Mouse (Mus musculus) layer of hippocampus, postnatal 10 days (tissue): ENCODE data around the gene Ncmap. TPM values are rescaled to one million over a fixed set of nuclear protein-coding genes. Genes with fewer than 3 reads are reported as not detected.

ENCODE experiments used
- DNase-seq, 2 experiments: peaks; one replicate each; pipeline ENCODE4 v3.0.0; 2021; ENCODE audit warnings: low spot score in 2 of 2
- long read RNA-seq: library from polyadenylated mRNA; stranded (forward); transcript quantifications from one replicate; pipeline ENCODE4 v2.0.0, GENCODE M21; 2023
- total RNA-seq, 2 experiments: library from RNA; stranded (reverse); gene quantifications; 2 replicates each; pipeline ENCODE4 v1.2.3; 2021

Ncmap gene
- total RNA-seq: 1 to 10 TPM in 1 of 2 experiments, under 1 TPM in 1; 0.82 to 1.2 TPM
- long read RNA-seq: 0 reads

GRCm38 (mm10) chr4:135397991-135398390 lies at the start of gene Ncmap:
Gene Ncmap (minus strand): TSS chr4:135398227.
- no peak for DNase-seq

GRCm38 (mm10) chr4:135442473-135442872 lies 44.4 kb upstream of the Ncmap start:
- DNase-seq: no peak

- DNase-seq: peak in 1 of 2 experiments; percentile 24
Observed at GRCm38 (mm10) chr4:135439904-135440522, 42.0 kb upstream of the Ncmap start.

DNA sequence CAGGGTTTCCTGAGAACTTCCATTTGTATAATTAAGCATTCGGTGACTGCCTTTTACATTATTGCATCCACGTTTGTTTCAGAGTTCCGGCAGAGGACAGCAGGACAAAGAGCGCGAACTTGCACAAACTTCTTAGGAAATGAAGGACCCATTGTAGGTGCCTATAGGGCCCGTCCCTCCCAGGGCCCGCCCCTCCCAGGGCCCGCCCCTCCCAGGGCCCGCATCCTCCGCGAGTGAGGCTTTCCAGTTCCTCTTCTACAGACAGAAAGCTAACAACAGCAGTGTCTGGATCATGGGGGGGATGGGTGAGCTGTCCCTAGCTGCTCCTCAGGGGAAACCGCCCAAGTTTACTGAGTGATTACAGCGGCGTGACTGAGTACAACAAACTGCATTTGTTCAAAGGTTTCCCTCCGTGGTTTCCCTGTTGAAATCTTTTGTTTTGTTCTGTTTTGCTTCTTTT lies 41.2 kb upstream of the Ncmap start:
- DNase-seq: no peak

DNA sequence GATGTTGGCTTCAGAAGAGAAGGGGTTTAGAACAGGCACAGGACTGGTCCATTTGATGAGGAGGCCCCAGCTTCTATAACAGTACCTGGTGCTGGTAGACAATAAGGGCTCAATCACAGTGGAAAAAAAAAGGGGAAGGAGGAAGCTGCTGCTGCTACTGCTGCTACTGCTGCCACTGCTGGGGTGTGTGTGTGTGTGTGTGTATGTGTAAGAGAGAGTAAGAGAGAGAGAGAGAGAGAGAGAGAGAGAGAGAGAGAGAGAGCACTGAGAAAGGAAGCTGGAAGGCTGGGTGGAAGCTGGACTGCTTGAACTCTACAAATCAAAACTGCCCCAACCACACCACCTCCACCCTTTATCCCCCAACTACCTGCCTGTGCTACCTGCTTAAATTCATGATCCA lies 39.9 kb upstream of the Ncmap start:
- DNase-seq: no peak

- no peak for DNase-seq
Observed at GRCm38 (mm10) chr4:135436291-135436690, 38.3 kb upstream of the Ncmap start.

DNA sequence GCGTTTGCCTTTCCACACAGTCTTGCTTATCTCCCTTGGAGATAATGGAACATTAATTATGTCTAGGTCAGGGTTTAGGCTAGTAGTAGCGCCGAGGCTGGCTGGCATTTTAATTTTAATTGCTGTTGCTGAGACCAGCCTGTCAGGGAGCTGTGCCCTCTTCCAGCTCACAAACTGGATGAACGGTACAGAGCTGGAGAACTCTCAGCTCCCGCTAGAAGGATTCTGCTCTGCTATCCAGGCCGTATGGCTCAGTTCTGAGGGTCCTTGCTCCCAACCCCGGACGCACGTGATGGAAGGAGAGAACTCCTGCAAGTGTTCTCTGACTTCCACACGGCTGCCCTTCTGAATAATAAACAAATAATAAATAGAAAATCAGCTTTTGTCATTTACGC lies 36.4 kb upstream of the Ncmap start:
- peak; percentile 18 to 31 for DNase-seq

DNA sequence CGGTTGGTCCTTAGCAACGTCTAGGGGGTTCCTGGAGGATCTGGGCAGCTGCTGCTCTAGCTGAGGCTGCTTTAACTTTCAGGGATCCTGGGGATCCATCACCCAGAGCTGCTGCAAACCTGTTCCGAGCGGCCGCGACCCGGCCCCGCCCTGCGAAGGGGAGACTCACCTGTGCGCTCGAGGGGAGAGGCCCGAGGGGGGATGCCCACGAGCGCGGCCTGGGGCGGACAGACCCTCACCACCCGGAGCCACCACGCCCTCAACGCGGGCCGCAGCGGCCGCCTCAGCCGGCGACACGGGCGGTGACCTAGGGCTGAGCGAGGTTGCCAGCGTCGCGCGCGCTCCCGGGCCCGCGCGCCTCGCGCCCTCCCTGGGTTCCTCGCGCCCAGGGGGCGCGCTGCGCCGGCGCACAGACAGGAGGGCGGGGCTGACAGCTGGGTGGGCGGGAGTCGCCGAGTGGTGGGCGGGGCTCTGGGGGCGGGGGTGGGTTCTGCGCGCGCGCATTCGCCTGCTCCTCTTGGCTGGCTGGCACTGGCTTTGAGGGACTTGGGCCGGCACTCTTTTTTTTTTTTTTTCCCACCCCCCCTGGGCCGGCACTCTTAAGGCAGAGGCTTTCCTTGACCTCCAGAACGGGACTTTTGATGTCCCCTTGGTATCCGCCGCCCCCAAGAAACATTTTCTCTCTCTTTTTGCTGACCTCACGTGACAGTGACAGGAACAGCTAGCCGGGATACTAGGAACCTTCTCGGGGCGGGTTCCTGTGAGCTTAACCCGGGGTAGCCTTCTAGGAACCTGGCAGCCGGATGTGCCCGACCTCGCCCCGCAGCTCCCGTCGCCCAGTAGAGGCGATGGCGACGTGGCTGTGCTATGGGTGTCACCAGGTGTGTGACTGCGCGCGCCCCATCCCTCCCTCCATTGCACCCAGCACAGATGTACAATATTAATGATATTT lies 35.7 kb upstream of the Ncmap start, which contains the start of gene Rcan3:
Gene Rcan3 (minus strand): TSS at position 411 of the 952 bp plus-strand sequence.
- peak; percentile 61 to 79 for DNase-seq

- DNase-seq: peak in 1 of 2 experiments; percentile 15
Observed at GRCm38 (mm10) chr4:135433086-135433442, 35.0 kb upstream of the Ncmap start.

GRCm38 (mm10) chr4:135429990-135430760 lies 32.1 kb upstream of the Ncmap start:
- DNase-seq: no peak

- no peak for DNase-seq
Observed at GRCm38 (mm10) chr4:135429383-135429782, 31.4 kb upstream of the Ncmap start.

GRCm38 (mm10) chr4:135426587-135426986 lies 28.6 kb upstream of the Ncmap start:
- DNase-seq: no peak

GRCm38 (mm10) chr4:135425625-135426024 lies 27.6 kb upstream of the Ncmap start:
- DNase-seq: peak; percentile 44 to 63

- DNase-seq: no peak
Observed at GRCm38 (mm10) chr4:135420961-135421360, 22.9 kb upstream of the Ncmap start.

DNA sequence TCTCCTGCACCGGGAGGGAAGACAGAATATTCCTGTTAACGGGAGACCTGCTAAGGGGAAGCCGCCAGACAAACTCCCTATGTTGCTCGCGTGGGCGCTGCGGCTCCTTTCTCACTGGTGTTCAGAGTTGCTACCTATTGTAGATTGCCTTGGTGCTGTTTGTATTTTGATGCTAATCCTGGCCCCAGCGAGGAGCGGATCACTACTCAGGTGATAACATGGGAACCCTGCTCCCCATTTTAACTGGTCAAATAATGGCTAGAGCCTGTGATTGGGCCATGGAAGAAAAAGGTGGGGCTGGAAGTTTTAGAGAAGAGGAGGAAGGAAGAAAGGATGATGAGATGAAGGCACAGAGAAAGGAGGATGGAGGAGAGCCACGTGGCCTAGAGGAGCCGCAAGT lies 22.4 kb upstream of the Ncmap start:
- DNase-seq: no peak

DNA sequence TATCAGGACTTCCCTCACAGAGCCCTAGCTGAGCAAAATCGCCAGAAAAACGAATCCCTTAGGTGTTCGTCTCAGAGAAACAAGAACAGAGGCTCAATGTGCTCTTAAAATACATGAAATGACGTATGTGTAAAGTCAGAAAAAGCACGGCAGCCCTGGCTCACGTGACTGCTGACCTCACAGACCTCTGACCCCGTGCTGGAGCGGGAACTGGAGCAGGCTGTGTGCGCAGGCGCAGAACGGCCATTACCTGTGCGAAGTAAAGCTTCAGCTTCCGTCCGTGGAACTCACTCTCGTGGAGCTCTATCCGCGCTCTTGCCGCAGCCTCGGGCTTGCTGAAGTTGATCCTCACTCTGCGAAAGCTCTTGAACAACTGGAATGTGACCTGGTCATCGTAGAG lies 22.0 kb upstream of the Ncmap start:
- DNase-seq: no peak

DNA sequence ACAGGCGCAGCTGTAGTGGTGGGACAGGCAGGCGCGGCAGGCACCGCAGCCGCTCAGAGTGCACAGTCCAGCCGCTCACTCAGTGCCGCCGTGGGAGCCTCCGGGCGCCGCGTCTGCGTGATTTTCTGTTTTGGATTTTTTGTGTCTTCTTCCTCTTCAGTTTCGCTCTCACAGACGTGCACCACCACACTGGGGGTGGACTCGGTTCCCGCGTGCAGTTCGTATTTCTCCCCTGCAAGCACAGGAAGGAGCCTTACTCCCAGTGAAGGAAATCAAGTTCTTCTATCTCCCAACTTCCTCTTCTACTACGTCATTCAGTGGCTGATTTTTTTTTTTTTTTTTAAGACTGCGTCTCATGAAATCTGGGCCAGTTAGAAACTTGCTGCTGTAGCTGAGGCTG lies 18.3 kb upstream of the Ncmap start:
- DNase-seq: no peak

GRCm38 (mm10) chr4:135413491-135413890 lies 15.5 kb upstream of the Ncmap start:
- no peak for DNase-seq

DNA sequence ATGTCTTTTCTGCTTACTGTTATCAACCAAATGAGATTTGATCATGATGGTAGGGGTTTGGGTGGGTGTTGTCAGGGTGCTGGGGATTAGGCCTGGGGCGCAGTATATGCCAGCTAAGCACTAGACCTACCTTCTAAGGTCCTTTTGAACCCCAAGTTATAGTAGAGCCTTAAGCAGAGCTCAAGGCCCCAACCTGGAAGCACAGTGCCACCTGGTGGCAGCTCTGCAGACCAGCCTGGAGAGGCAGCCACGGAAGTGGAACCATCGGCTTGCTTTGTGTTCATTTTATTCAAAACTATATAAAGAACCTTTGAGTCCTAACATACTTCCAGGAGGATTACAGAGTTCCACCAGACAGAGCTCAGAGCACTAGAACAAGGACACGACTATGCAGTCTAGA lies 13.6 kb upstream of the Ncmap start:
- DNase-seq: peak; percentile 63 to 71

- DNase-seq: peak in 1 of 2 experiments; percentile 36
Observed at GRCm38 (mm10) chr4:135406180-135406579, 8.2 kb upstream of the Ncmap start.

DNA sequence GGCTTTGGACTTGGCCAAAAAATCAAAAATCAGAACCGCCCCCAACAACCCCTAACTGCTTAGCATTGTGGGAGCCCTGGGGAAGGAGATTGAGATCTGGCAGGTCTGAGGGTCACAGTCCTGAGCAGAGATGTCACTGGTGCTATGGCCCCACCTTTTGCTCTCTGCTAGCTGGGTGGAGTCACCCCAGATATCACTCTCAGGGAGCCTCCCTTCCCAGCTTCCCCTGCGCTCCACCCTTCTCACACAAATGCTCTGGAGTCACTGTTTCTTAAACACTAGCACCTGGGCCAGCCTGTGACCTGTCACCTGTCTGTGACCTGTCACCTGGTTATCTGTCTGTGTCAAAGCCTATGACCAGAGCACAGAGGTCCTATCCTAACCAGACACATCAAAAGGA lies 6.9 kb upstream of the Ncmap start:
- no peak for DNase-seq
